Mouse (Mus musculus) limb, embryonic 12.5 days (tissue): ENCODE measurements around the gene Rasal1. TPM values are rescaled to one million over a fixed set of nuclear protein-coding genes. Genes with fewer than 3 reads are reported as not detected.
A peak's percentile ranks its signal among the peaks of the same experiment; 100 is the strongest.

Source experiments
- ATAC-seq: fragments of 200-750 bp; cut with Nextera tagmentation; 2 replicates; pipeline ENCODE4 v1.8.0; 2017; ENCODE audit warnings: low read depth, moderate TSS enrichment; ENCODE audit not compliant: insufficient number of reproducible peaks, insufficient read depth, low FRiP score, low TSS enrichment
- H3K27ac ChIP-seq: fragments of 300-500 bp; sonication (generic); 2 replicates; pipeline ENCODE4 v1.5.1; 2016; ENCODE audit warnings: mild to moderate bottlenecking, moderate library complexity
- H3K27me3 ChIP-seq: fragments of 300-500 bp; sonication (generic); 2 replicates; pipeline ENCODE4 v1.6.1; 2016; ENCODE audit warnings: mild to moderate bottlenecking, moderate library complexity
- H3K36me3 ChIP-seq: fragments of 300-500 bp; sonication (generic); 2 replicates; pipeline ENCODE4 v1.6.1; 2016; ENCODE audit warnings: mild to moderate bottlenecking, moderate library complexity
- H3K4me1 ChIP-seq: fragments of 300-500 bp; sonication (generic); replicated peaks from 2 replicates; pipeline ENCODE4 v1.6.1; 2016
- H3K4me2 ChIP-seq: fragments of 300-500 bp; sonication (generic); 2 replicates; pipeline ENCODE4 v1.6.1; 2016; ENCODE audit warnings: mild to moderate bottlenecking, moderate library complexity
- H3K4me3 ChIP-seq: fragments of 300-500 bp; sonication (generic); replicated peaks from 2 replicates; pipeline ENCODE4 v1.5.1; 2016; ENCODE audit warnings: mild to moderate bottlenecking
- H3K9ac ChIP-seq: fragments of 300-500 bp; sonication (generic); replicated peaks from 2 replicates; pipeline ENCODE4 v1.6.1; 2016; ENCODE audit warnings: mild to moderate bottlenecking, moderate library complexity
- H3K9me3 ChIP-seq: fragments of 300-500 bp; sonication (generic); 2 replicates; pipeline ENCODE4 v1.6.1; 2016; ENCODE audit warnings: mild to moderate bottlenecking, moderate library complexity
- whole genome bisulfite sequencing: fragments of 180-500 bp; shearing (Covaris S2); methylation state at CpG from one replicate; pipeline ENCODE4 v1.1.7; 2016; 5-methylcytosine and 5-hydroxymethylcytosine counted together
- polyA plus RNA-seq: library from polyadenylated mRNA; unstranded; fragments of >200 nt; fragmentation: Nextera tagmentation; extraction: Ambion mirVana; gene quantifications from 2 replicates; pipeline ENCODE4 v1.2.1, GENCODE M21; 2016

The Rasal1 gene
- 0.24 and 0.86 TPM in 2 replicates for polyA plus RNA-seq

DNA sequence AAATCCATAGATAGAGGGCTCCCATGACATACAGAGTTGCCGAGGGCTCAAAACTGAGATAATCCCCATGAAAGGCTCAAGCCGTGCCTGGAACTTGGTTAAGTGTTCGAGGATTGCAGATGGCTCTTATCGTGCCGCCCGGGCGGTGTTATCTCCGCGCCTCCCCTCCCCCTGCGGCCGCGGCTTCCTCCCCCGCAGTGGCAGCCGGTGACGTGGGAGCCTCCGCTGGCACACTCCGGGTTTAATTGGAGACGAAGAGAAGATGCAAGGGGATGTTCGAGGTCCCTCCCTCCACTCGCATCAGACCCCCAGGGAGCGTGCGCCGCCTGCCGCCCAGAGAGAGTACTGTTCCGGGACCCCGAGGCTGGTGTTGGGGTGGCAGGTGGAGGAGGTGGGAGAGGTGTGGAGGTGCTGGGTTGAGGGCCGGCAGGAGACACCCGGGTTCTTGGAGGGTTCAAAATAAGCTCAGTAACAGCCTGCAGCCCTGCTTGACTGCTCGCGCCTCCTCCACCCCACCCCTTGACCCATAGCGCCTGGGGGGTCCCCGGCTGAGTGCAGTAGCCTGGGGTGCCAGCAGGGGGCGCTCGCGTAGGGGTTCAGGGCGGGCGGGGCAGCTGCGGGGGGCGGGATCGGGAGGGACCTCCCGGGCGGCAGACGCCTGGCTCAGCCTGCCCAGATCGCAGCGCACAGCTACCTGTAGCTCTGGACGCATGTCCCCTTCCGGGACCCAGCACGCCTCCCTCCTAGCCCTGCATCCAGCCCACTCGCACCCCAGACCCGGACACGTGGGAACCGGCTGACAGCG is at the start of gene Rasal1:
Gene Rasal1, plus strand, starts transcription at position 244 of the 805 bp plus-strand sequence.
- Histone ChIP-seq H3K27ac (no peak within 1 kb of the TSS), H3K4me2 (peak within 1 kb of the TSS; percentile 47), H3K9ac (no peak within 1 kb of the TSS), H3K9me3 (no peaks in the 10 kb centered on the region), H3K4me1 (peaks cover 10% of the 10 kb centered on the region), H3K27me3 (peaks cover 88% of the 10 kb centered on the region), H3K36me3 (no peaks in the 10 kb centered on the region), H3K4me3 (peak within 1 kb of the TSS; percentile 24)
- WGBS, result 1% methylated on average over 50 of the region's 53 CpGs
- ATAC-seq, result peak; percentile 40; the same call in 1 of the 2 replicates

DNA sequence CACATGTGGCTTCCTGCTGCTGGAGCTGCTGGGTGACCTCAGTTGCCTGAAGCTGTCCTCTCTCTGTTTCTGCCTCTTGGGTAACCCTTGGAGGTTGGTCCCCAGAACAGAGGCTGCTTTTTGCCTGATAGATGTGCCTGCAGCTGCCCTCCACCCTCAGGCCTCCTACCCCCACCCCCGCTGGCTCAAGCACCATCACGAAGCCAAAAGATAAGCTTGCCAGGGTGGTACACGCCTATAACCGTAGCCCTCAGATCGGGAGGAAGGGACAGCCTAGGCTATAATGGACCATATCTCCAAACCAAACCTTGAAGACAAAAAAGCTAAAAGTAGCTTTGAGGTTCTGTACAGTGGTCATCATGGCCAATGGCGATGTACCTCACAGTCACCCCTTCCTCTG is 49.0 kb upstream of the Rasal1 start:
- WGBS, result 90% methylated on average over 6 of the region's 6 CpGs
- no peak for ATAC-seq
- Histone ChIP-seq H3K36me3 (no peaks in the 10 kb centered on the region), H3K9ac (no peak overlapping the region), H3K27ac (no peak overlapping the region), H3K27me3 (no peaks in the 10 kb centered on the region), H3K9me3 (no peaks in the 10 kb centered on the region), H3K4me1 (no peaks in the 10 kb centered on the region), H3K4me3 (no peak overlapping the region), H3K4me2 (no peak overlapping the region)

DNA sequence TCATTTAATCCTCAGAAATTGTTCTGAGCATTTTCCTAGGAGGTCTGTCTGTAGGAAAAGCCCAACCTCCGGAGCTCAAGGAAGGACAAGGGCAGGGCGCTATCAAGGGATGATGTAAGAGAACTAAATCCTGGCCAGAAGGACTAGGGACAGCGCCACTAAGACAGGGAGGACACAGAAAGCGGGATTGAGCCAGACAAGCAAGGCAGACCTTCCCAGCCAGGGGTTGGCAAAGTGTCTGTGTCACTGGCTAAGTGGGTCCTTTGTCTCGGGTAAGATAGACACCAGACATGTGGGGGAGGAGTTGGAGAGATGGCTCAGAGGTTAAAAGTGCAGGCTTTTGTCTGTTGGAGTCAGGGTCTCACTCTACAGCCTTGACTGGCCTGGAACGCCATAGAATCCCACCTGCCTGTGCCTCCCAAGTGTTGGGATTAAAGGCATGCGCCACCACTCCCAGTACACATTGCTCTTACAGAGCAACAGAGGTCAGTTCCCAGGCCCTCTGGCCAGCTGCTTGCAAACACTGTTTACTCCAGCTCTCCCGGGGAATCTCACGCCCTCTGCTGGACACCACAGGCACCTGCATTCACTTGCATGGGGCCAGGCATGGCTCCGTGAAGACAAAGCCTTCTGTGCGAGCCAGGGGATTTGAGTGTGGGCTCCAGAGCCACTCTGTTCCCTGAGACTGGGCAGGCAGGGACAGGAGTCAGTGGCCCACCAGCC is 47.5 kb upstream of the Rasal1 start:
- no peaks in the 10 kb centered on the region for H3K27me3 ChIP-seq
- H3K9me3 ChIP-seq, result no peaks in the 10 kb centered on the region
- H3K4me2 ChIP-seq, result no peak overlapping the region
- 0 out of 2 replicates have a peak, but pooled peaks cover 5% of the 10 kb centered on the region for H3K4me1 ChIP-seq
- H3K27ac ChIP-seq, result no peak overlapping the region
- 64% methylated on average over 11 of the region's 11 CpGs for WGBS
- H3K36me3 ChIP-seq, result no peaks in the 10 kb centered on the region
- H3K9ac ChIP-seq, result no peak overlapping the region
- no peak; the same call in 1 of the 2 replicates for ATAC-seq
- no peak overlapping the region for H3K4me3 ChIP-seq

DNA sequence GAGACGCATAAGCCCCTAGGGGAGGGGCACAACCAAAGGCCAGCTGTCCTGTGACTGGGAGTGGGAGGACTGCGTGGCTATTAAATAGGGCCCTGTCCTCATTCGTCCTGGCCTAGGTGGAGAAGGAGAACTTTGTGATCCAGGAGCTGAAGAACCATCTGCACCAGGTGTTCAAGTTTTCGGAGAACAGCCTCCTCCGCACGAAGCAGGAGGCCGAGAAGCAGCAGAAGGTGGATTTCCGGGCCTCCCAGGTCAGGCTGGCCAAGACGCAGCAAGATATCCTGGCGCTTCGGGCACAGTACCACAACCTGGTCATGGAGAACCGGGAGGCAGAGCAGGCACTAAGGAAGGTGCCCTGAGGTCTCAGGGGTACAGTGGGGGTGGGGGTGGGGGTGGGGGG is 46.4 kb upstream of the Rasal1 start:
- Histone ChIP-seq H3K27me3 (no peaks in the 10 kb centered on the region), H3K9ac (no peak overlapping the region), H3K4me2 (no peak overlapping the region), H3K4me1 (0 out of 2 replicates have a peak, but pooled peaks cover 5% of the 10 kb centered on the region), H3K4me3 (no peak overlapping the region), H3K27ac (no peak overlapping the region), H3K36me3 (peaks cover 4% of the 10 kb centered on the region; the same call in 1 of the 2 replicates), H3K9me3 (no peaks in the 10 kb centered on the region)
- ATAC-seq, result no peak
- WGBS, result 83% methylated on average over 12 of the region's 12 CpGs

DNA sequence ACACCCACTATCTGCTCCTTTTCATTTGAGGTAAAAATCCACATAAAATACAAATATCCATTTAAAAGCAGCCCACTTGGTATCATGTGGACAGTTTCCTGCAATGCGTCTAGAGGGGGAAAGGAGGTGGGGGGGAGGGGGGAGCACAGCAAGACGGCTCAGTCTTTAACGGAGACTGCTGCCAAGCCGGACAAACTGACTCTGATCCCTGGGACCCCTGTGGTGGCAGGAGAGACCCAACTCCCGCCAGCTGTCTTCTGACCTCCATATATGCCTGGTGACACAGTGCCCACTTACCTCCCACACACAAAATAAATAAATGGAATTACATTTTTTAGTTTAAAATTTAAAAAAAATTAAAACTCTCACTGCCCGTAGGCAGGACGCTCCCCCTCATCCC is 45.1 kb upstream of the Rasal1 start:
- Histone ChIP-seq H3K4me3 (no peak overlapping the region), H3K9ac (no peak overlapping the region), H3K27ac (no peak overlapping the region), H3K4me2 (no peak overlapping the region), H3K27me3 (no peaks in the 10 kb centered on the region), H3K4me1 (0 out of 2 replicates have a peak, but pooled peaks cover 5% of the 10 kb centered on the region), H3K9me3 (no peaks in the 10 kb centered on the region), H3K36me3 (peaks cover 10% of the 10 kb centered on the region)
- no peak for ATAC-seq
- WGBS, result 64% methylated on average over 7 of the region's 7 CpGs

DNA sequence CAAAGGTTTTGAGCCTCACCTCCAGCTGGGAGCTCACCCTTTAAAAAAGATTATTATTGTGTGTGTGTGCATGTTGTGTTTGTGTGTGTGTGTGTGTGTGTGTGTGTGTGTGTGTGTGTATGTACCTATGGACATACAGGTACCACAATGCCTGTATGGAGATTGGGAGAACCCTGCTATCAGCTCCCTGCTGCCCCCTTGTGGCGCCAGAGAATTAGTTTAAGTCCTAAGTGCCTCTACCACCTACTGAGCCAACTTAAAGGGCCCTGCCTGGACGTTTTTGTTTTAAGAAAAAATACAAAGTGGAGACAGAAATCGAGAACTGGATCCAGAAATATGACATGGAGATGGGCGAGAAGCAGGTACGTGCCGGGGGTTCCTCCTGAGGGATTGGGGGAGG is 43.8 kb upstream of the Rasal1 start:
- Histone ChIP-seq H3K27ac (no peak overlapping the region), H3K9ac (peak overlapping the region; percentile 40; the same call in 1 of the 2 replicates), H3K4me3 (peak overlapping the region; percentile 35), H3K36me3 (peaks cover 21% of the 10 kb centered on the region), H3K4me2 (peak overlapping the region; percentile 67), H3K9me3 (no peaks in the 10 kb centered on the region), H3K27me3 (no peaks in the 10 kb centered on the region), H3K4me1 (0 out of 2 replicates have a peak, but pooled peaks cover 5% of the 10 kb centered on the region)
- no peak for ATAC-seq
- 4% methylated on average over 6 of the region's 6 CpGs for WGBS

DNA sequence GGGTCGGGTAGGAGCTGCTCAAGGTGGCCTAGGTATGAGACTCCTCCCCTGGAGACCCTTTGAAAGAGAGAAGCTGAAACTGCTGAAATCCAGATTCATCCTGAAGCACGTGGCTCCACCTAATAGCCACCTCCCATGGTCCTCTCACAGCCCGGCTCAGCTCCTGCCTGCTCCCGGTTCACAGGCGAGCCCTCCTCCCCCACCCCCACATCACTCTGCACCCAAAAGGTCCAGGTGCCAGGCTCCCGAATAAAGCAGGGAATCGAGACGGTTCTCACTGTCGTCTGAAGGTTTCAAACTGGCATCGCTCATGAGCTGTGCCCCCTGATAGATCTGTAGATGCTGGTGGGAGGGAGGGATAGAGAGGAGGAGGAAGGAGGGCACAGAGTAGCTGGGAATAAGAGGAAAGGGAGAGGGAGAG is 43.4 kb upstream of the Rasal1 start:
- 0 out of 2 replicates have a peak, but pooled peaks cover 5% of the 10 kb centered on the region for H3K4me1 ChIP-seq
- peaks cover 24% of the 10 kb centered on the region for H3K36me3 ChIP-seq
- H3K9ac ChIP-seq, result peak overlapping the region; percentile 40; the same call in 1 of the 2 replicates
- under 1% methylated on average over 9 of the region's 10 CpGs for WGBS
- H3K27ac ChIP-seq, result 0 out of 2 replicates have a peak overlapping the region, but pooled peaks have one; percentile 29
- H3K9me3 ChIP-seq, result no peaks in the 10 kb centered on the region
- H3K27me3 ChIP-seq, result no peaks in the 10 kb centered on the region
- peak overlapping the region; percentile 35 for H3K4me3 ChIP-seq
- H3K4me2 ChIP-seq, result peak overlapping the region; percentile 67
- no peak for ATAC-seq

DNA sequence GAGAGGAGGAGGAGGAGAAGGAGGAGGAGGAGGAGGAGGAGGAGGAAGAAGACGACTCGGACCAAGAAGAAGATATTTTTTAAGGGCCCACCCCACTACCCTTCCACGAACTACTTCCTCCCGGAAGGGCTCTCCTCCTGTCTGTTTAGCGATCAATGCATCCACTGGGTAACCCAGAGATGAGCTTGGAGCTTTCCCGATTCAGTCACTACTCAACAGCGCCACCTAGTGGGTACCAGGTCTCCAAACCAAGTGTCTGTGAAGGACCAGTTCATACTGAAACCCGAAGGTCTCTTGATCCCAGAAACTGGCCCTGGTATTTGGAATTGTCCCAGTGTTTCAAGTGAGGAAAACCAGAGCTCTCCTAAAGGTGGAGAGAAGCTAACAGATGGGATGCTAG is 42.9 kb upstream of the Rasal1 start:
- H3K4me1 ChIP-seq, result 0 out of 2 replicates have a peak, but pooled peaks cover 5% of the 10 kb centered on the region
- H3K36me3 ChIP-seq, result peaks cover 24% of the 10 kb centered on the region
- no peak overlapping the region for H3K27ac ChIP-seq
- ATAC-seq, result peak; percentile 54; the same call in 1 of the 2 replicates
- H3K4me3 ChIP-seq, result peak overlapping the region; percentile 35
- no peaks in the 10 kb centered on the region for H3K9me3 ChIP-seq
- 1% methylated on average over 7 of the region's 8 CpGs for WGBS
- H3K27me3 ChIP-seq, result no peaks in the 10 kb centered on the region
- H3K9ac ChIP-seq, result peak overlapping the region; percentile 40; the same call in 1 of the 2 replicates
- peak overlapping the region; percentile 67 for H3K4me2 ChIP-seq

DNA sequence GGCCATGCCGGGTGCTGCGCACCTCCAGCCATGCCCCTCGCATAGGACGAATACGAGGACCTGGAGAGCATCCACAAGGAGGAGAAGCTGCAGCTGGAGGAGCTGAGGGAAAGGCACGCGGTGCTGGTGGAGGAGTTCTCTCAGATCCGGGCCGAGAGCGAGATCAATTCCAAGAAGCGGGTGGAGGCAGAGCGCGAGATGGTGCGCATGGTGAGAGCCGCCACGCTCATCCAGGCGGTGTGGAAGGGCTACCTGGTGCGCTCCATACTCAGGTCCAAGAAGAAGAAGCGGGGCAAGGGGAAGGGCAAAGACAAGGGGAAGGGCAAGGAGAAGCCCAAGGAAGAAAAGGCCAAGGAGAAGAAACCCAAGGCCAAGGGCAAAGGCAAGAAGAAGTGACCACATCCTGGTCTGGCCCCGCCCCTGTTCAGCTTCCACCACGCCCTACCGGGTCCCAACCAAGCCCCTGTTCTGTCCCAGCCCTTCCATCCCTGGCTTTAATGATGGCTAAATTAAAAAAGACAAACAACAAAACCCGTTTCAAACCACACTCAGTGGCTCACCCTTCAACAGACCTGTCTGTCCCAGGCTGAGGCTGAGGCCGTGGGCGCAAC is 41.9 kb upstream of the Rasal1 start:
- Histone ChIP-seq H3K4me1 (peaks cover 14% of the 10 kb centered on the region), H3K9ac (no peak overlapping the region), H3K9me3 (no peaks in the 10 kb centered on the region), H3K4me2 (no peak overlapping the region), H3K4me3 (no peak overlapping the region), H3K27ac (no peak overlapping the region), H3K36me3 (peaks cover 24% of the 10 kb centered on the region), H3K27me3 (no peaks in the 10 kb centered on the region)
- 64% methylated on average over 25 of the region's 25 CpGs for WGBS
- no peak for ATAC-seq

DNA sequence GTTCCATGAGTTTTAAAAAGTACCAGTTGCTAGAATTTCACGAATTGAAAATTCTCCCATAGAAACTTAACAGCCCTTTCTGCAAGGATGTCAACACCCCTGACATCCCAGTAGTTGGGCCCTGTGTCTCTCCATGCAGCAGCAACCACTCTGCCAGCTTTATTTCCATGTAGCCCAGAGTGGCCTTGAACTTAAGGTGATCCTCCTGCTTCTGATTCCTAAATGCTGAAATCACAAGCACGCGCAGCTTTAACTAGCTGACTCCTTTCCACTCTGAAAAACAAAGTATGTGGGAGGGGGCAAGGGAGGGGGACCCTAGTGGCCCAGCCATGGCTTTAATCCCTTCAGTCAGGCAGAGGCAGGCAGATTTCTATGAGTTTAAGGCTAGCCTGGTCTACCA is 41.3 kb upstream of the Rasal1 start:
- no peak overlapping the region for H3K4me2 ChIP-seq
- no peaks in the 10 kb centered on the region for H3K27me3 ChIP-seq
- H3K9me3 ChIP-seq, result no peaks in the 10 kb centered on the region
- peaks cover 14% of the 10 kb centered on the region for H3K4me1 ChIP-seq
- no peak overlapping the region for H3K27ac ChIP-seq
- H3K36me3 ChIP-seq, result peaks cover 24% of the 10 kb centered on the region
- WGBS, result 78% methylated on average over 3 of the region's 3 CpGs
- no peak overlapping the region for H3K9ac ChIP-seq
- no peak for ATAC-seq
- H3K4me3 ChIP-seq, result no peak overlapping the region
